Mouse (Mus musculus) heart, postnatal 0 days (tissue): ENCODE measurements around the gene Sf3a3.
A peak's percentile ranks its signal among the peaks of the same experiment; 100 is the strongest.

ENCODE experiments used
- CTCF ChIP-seq: IDR thresholded peaks from 2 replicates; pipeline ENCODE4 v1.5.1; 2016; ENCODE audit warnings: antibody characterized with exemption, control low read depth, low read depth
- EP300 ChIP-seq: IDR thresholded peaks from 2 replicates; pipeline ENCODE4 v1.6.1; 2016; ENCODE audit warnings: antibody characterized with exemption, low read depth

- TF ChIP-seq CTCF, result peak; percentile 73
- no peak for TF ChIP-seq EP300
Measured at GRCm38 (mm10) chr4:124675037-124675436, 39.5 kb upstream of the Sf3a3 start.
